Mouse (Mus musculus) CD4-positive helper T cell, adult 2 months (primary cell): ENCODE results near the gene Abhd5.
A peak's percentile ranks its signal among the peaks of the same experiment; 100 is the strongest.
"Not testable (repeated sequence)": the region's sequence is repeated elsewhere in the genome, so short reads cannot be mapped to it uniquely, and the experiment has no call there.

Experiments used
- DNase-seq: peaks from one replicate; pipeline ENCODE4 v3.0.0-alpha.2; 2012; ENCODE audit warnings: low read depth, missing footprints, low spot score

The Abhd5 gene

DNA sequence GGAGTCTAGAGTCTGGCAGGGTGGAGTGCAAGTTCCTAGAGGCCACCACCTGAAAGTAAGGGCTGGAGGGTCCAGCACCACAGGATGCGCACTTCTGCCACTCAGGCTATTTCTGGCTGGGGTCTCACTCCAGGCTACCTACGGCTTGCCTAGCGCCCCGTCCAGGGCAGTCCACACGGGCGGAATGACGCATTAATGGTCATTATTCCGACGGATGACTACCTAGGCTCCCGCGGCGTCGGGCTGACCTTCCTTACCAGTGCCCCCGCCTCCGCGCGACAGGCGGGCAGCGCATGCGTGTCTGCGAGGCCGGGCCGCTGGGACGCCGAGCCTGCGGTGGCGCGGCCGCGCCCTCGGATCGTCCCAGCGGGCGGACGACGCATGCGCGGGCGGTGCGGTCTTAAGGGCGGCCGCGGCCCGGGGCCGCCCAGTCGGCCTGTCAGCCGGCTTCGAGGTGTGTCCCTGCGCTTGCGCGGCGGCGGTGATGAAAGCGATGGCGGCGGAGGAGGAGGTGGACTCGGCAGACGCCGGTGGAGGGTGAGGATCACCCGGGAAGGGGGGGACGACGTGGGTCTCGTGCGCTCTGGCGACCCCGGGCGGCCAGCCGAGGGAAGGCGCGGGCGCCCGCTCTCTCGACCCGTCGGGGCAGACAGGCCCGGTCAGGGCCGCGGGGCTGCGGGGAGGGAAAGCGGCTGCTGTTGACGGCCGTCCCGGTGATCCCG lies at the start of gene Abhd5:
Gene Abhd5, plus strand, starts transcription at position 306 of the 722 bp plus-strand sequence.
- peak; percentile 96 for DNase-seq

- no peak for DNase-seq
These were observed 46.1 kb upstream of the Abhd5 start for GRCm38 (mm10) chr9:122305302-122305701.

GRCm38 (mm10) chr9:122309013-122309980 lies 42.1 kb upstream of the Abhd5 start:
- DNase-seq: peak; percentile 8

GRCm38 (mm10) chr9:122310613-122311049 lies 40.8 kb upstream of the Abhd5 start:
- peak; percentile 82 for DNase-seq

DNA sequence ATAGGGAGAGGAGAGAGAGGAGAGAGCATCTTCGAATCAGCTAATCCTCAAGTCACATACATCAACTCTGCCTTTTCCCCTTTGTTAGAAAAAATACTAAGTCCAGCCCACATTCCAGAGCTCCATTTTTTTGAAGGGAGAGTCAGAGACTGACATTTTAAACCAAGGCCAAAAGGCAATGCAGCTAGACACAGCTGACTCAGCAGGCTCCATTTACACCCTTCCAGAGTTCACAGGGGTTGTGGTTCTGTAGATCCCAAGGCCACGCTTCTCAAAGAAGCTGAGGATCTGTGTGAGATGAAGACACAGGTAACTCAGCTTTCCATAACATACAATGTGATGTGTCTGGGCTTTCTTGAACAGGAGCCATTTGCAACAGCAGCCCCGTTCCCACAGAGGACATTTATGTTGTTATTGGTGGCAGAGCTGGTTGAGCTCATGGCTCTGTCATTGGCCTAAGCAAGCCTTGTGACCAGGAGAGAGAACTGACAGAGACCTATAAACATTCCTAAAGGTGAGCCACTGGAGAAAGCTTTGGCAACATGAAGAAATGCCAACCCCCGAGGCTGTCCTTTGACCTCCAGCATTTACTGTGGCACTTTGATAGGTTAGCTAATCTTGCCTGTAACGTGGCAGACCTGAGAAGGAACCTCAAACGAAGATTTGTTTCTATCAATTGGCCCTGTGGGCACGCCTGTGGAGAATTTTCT lies 40.2 kb upstream of the Abhd5 start:
- no peak for DNase-seq

DNA sequence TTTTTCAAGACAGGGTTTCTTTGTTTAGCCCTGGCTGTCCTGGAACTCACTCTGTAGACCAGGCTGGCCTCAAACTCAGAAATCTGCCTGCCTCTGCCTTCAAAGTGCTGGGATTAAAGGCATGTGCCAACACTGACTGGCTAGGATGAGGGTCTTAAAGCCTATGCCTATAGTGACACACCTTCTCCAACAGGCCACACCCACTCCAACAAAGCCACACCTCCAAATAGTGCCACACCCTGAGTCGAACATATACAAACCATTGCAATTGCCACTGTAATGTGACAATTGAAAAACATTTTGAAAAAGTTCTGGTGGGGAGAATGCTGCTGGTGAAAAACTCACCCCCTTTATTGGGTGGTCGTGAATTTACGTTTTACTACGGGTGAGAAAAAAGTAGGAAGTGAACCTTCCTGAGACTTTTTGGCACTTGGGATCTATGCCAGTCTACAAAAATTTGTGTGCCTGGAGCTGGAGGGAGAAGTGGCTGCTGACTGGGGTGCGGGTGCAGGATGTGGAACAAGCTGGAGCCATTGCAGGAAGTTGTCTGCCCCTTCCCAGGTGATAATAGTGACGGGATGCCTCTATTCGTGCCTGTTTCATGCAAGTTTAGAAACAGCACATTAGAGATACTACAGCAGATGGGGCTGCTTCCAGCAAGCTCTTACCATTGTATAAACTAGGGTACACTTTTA lies 39.0 kb upstream of the Abhd5 start:
- DNase-seq: no peak

- DNase-seq: not testable (repeated sequence)
These were observed 38.3 kb upstream of the Abhd5 start for GRCm38 (mm10) chr9:122313128-122313527.

DNA sequence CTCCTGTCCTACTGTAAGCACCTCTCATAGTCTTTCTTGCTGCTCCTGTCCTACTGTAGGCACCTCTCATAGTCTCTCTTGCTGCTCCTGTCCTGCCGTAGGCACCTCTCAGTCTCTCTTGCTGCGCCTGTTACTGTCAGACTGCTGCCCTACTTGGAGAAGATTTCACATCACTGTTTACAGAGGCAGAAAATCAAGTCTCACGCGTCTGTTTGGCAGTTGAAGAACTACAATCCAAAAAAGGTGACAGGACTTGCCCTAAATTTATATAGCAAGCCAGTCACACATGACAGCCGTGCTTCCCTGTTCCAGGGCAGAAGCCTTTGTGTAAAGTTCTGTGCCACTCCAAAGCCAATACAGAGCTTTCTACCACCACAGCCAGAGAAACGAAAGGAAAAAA lies 37.0 kb upstream of the Abhd5 start:
- no peak for DNase-seq

- DNase-seq: no peak
These were observed 36.5 kb upstream of the Abhd5 start for GRCm38 (mm10) chr9:122314942-122315341.

DNA sequence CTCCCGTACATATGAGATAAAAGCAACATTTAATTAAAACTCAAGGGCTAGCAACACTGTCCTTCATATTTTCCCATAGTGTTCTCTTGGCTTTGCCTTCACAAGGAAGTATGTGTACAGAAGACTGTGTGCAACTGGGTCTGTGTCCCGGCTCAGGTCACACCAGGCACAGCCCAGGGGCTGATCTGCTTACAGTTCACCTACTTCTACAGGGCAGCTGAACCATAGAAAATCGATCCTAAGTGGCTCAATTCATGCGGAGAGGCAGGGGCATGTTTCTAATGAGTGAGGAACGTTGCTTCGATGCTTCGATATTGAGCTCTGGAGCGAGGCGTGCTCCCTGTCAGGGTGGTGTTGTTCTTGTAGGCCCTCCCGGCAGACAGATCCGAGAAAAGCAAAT lies 35.9 kb upstream of the Abhd5 start:
- no peak for DNase-seq

DNA sequence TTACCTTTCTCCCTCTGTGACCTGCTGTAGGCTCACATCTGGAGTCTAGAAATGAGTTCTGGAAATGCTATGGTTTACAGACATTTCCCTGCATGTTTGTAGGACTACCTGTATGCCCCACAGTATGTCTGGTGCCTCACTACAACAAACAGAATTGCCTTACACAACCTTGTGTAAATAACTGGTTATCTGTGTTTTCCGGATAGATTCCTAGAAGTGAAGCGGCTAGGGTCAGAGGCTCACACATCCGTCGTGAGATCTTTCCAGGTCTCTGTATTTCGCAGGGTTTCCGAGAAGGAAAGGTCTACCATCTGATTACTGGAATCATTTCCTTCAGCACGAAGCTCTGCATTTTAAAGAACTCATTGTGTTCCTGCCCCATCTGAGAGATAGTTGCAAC lies 34.8 kb upstream of the Abhd5 start:
- DNase-seq: no peak

DNA sequence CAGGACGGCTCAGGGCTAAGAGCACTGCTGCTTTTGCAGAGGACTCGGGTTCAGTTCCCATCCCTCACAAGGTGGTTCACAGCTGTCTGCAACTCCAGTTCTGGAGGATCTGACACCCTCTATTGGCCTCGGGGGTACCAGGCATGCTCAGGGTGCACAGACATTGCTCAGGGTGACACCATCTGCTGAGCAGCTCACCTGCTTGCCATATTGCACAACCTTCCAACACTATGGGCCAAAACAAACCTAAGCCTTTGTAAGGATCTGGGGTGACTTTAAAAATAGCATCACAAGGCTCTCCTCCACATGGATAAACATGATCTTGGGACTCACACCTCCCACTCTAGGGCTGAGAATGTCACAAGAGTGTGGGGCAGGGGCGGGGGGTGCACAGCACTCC lies 30.8 kb upstream of the Abhd5 start:
- DNase-seq: no peak

GRCm38 (mm10) chr9:122322356-122322755 lies 29.1 kb upstream of the Abhd5 start:
- no peak for DNase-seq

DNA sequence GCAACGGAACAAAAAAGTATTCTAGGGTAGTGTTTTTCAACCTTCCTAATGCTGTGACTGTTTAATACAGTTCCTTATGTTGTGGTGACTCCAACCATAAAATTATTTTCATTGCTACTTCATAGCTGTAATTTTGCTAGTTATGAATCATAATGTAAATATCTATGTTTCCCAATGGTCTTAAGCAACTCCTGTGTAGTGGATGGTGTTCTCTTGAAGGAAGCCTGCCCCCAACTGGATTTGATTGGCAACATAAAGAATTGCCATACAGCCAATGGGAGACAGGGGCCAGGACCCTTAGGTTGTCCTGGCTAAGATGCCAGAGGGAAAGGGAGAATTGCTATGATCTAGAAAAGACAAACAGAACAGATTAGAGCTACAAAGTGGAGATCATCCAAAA lies 25.4 kb upstream of the Abhd5 start:
- DNase-seq: no peak

GRCm38 (mm10) chr9:122328199-122328598 lies 23.2 kb upstream of the Abhd5 start:
- DNase-seq: no peak

GRCm38 (mm10) chr9:122336677-122337076 lies 14.7 kb upstream of the Abhd5 start:
- DNase-seq: no peak

DNA sequence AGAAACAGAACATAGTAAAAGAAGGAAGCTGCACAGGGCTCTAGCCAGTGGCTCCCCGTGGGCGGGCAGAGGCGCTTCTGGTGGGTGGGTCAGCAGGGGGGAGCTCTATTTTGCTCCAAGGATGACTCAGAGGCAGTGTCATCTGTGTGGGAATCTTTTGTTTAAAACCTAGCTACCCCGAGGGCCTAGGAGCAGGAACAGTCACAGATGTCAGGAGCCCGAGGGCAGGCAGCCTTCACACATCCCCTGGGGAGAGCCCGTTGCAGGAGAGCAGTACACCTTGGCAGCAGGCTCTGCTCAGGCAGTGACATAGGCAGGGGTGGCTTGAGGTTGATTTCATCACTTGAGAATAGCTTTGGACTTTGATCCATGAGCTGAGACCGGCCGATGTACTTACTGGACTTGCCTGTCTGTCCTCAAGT lies 13.9 kb upstream of the Abhd5 start:
- DNase-seq: no peak

- no peak for DNase-seq
These were observed 11.4 kb upstream of the Abhd5 start for GRCm38 (mm10) chr9:122339972-122340371.

GRCm38 (mm10) chr9:122343399-122343798 lies 8.0 kb upstream of the Abhd5 start:
- no peak for DNase-seq

- DNase-seq: no peak
These were observed 6.8 kb upstream of the Abhd5 start for GRCm38 (mm10) chr9:122344560-122344959.

DNA sequence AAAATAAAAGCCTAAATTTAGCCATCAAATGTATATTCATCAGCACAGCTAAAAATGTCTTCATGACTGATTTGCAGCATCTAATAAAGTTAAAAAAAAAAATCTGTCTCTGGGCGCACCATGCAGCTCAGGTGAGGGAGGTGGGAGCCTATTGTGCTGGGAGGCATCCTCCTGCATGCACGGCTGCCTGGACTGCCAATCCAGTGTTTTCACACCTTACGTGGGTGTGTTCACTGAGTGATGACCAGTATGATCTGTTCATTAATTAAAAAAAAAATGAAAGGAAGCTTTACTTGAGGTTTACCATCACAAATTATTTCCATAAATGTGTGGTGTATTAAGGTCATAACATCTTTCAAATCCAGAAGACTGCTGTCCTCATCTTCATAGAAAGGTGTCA lies 6.1 kb upstream of the Abhd5 start:
- no peak for DNase-seq
